In genomic region chr4:155700425-155700824, GRCm38 (mm10) we compare ENCODE assay signal across 11 mouse cellular contexts. TPM values are rescaled to one million over a fixed set of nuclear protein-coding genes. Genes with fewer than 3 reads are reported as not detected.
A peak's percentile ranks its signal among the peaks of the same experiment; 100 is the strongest.
DNase-seq lines count a peak whose midpoint lies in the region; ATAC-seq and TF ChIP-seq lines count a peak whose summit lies in the region.
"Had no signal": no experiment of that assay in that cellular context is flagged by ENCODE, and none has a peak within 500 bp of the region (broad histone marks: within the 10 kb centered on the region; RNA-seq: fewer than 3 reads in every experiment).

No protein-coding gene starts in this region.

- H3K4me3 ChIP-seq in kidney, adult 2 months (ENCODE audit: insufficient read depth, low read depth, low read length): no peak overlapping the region

- peak; percentile 34; the same call in 1 of the 2 replicates for TF ChIP-seq CTCF in kidney, adult 2 months (conservative IDR thresholded peaks at IDR 0.05; ENCODE audit: insufficient read depth, insufficient read length, low read depth, low read length)
- peak; percentile 56; the same call in 1 of the 2 replicates for TF ChIP-seq CTCF in brain, embryonic 14.5 days (IDR thresholded peaks at IDR 0.05; ENCODE audit: borderline replicate concordance, extremely low read depth, insufficient read depth, insufficient read length)

- no peak for ATAC-seq in erythroid progenitor cell, adult 5-6 weeks (replicated peaks; ENCODE audit: low FRiP score, poor library complexity, severe bottlenecking)

- H3K36me3 ChIP-seq in kidney, adult 2 months (ENCODE audit: control insufficient read depth, insufficient read depth, low read length): no peaks in the 10 kb centered on the region

- TF ChIP-seq POLR2A in kidney, adult 2 months (IDR thresholded peaks at IDR 0.05; ENCODE audit: low read depth, low read length): no peak
- TF ChIP-seq POLR2A in brain, embryonic 14.5 days (IDR thresholded peaks at IDR 0.05; ENCODE audit: borderline replicate concordance, extremely low read depth, insufficient read depth, insufficient read length, poor library complexity, severe bottlenecking): no peak

- H3K4me1 ChIP-seq in kidney, adult 2 months (ENCODE audit: control insufficient read depth, insufficient read depth, low read length): no peaks in the 10 kb centered on the region

- H3K27me3 ChIP-seq in kidney, adult 2 months (replicated peaks; ENCODE audit: control insufficient read depth, insufficient read depth, low read length): no peaks in the 10 kb centered on the region

- no peak for DNase-seq in kidney, adult 2 months
- DNase-seq in kidney, postnatal 14 days: no peak
- DNase-seq in 416B (ENCODE audit: low read depth): peak; percentile 70
- peak; percentile 76 for DNase-seq in CD4-positive, CD25-positive, alpha-beta regulatory T cell, adult 2 months (ENCODE audit: low read depth, low spot score)
- peak; percentile 48 for DNase-seq in brain, embryonic 14.5 days (ENCODE audit: low read depth)
- no peak for DNase-seq in layer of hippocampus, postnatal 25 days (ENCODE audit: extremely low spot score in 1 of 2, low spot score in 1 of 2)
- no peak for DNase-seq in spleen, adult 18-20 months
- DNase-seq: adrenal gland, postnatal 36 days; heart, adult 18-20 months; kidney, adult 8-10 months had no signal

- no peak overlapping the region for H3K27ac ChIP-seq in kidney, adult 2 months (ENCODE audit: insufficient read depth, low read depth, low read length)

RNA-seq across cellular contexts. Expression of gene Ssu72, which starts 4.2 kb away (rescaled TPM):
- 81.9 and 101 TPM in 2 replicates for polyA plus RNA-seq in kidney, adult 2 months (2012; rRNA removed)
- polyA plus RNA-seq in brain, embryonic 14.5 days (2012; rRNA removed): 117 and 133 TPM in 2 replicates
- total RNA-seq in erythroid progenitor cell, adult 5-6 weeks (2015; ENCODE audit: low replicate concordance): 44.9 and 65.6 TPM in 2 replicates
- total RNA-seq in erythroid progenitor cell, adult 5-6 weeks (2017; ENCODE audit: low replicate concordance): 37.0 and 57.2 TPM in 2 replicates
- total RNA-seq in layer of hippocampus, postnatal 25 days (2021): 10 to 100 TPM; 78.8 to 84.0 TPM

RNA-seq across cellular contexts. Expression of gene Fndc10, which starts 6.3 kb away (rescaled TPM):
- polyA plus RNA-seq in kidney, adult 2 months (2012; rRNA removed): 9.8 and 10.6 TPM in 2 replicates
- 27.0 and 30.3 TPM in 2 replicates for polyA plus RNA-seq in brain, embryonic 14.5 days (2012; rRNA removed)
- total RNA-seq in erythroid progenitor cell, adult 5-6 weeks (2015; ENCODE audit: low replicate concordance): not detected in 2 replicates
- total RNA-seq in erythroid progenitor cell, adult 5-6 weeks (2017; ENCODE audit: low replicate concordance): not detected in 2 replicates
- 10 to 100 TPM; 23.9 to 27.5 TPM for total RNA-seq in layer of hippocampus, postnatal 25 days (2021)

RNA-seq across cellular contexts. Expression of gene Mib2, which starts 31.4 kb away (rescaled TPM):
- polyA plus RNA-seq in kidney, adult 2 months (2012; rRNA removed): 57.7 and 72.6 TPM in 2 replicates
- polyA plus RNA-seq in brain, embryonic 14.5 days (2012; rRNA removed): 94.1 and 114 TPM in 2 replicates
- total RNA-seq in erythroid progenitor cell, adult 5-6 weeks (2015; ENCODE audit: low replicate concordance): 0.84 and 2.9 TPM in 2 replicates
- 3.2 and 6.6 TPM in 2 replicates for total RNA-seq in erythroid progenitor cell, adult 5-6 weeks (2017; ENCODE audit: low replicate concordance)
- total RNA-seq in layer of hippocampus, postnatal 25 days (2021): 100 to 1,000 TPM in 1 of 2 experiments, 10 to 100 TPM in 1; 96.6 to 109 TPM

RNA-seq across cellular contexts. Expression of gene Tmem240, which starts 34.2 kb away (rescaled TPM):
- 0.67 TPM in 2 replicates for polyA plus RNA-seq in kidney, adult 2 months (2012; rRNA removed)
- 31.1 and 31.4 TPM in 2 replicates for polyA plus RNA-seq in brain, embryonic 14.5 days (2012; rRNA removed)
- not detected in 2 replicates for total RNA-seq in erythroid progenitor cell, adult 5-6 weeks (2015; ENCODE audit: low replicate concordance)
- not detected in 2 replicates for total RNA-seq in erythroid progenitor cell, adult 5-6 weeks (2017; ENCODE audit: low replicate concordance)
- 10 to 100 TPM; 38.0 to 39.7 TPM for total RNA-seq in layer of hippocampus, postnatal 25 days (2021)

RNA-seq across cellular contexts. Expression of gene Mmp23, which starts 47.2 kb away (rescaled TPM):
- polyA plus RNA-seq in kidney, adult 2 months (2012; rRNA removed): 22.4 and 28.0 TPM in 2 replicates
- 9.8 and 11.0 TPM in 2 replicates for polyA plus RNA-seq in brain, embryonic 14.5 days (2012; rRNA removed)
- total RNA-seq in erythroid progenitor cell, adult 5-6 weeks (2015; ENCODE audit: low replicate concordance): not detected in 2 replicates
- total RNA-seq in erythroid progenitor cell, adult 5-6 weeks (2017; ENCODE audit: low replicate concordance): not detected in 2 replicates
- 1 to 10 TPM; 2.7 to 3.0 TPM for total RNA-seq in layer of hippocampus, postnatal 25 days (2021)

Comparison
In these comparisons a context has a peak if more than half of its experiments do, and no peak if none do; other contexts are left out.
1. DNase-seq: peak in 416B (single experiment), CD4-positive, CD25-positive, alpha-beta regulatory T cell, adult 2 months (single experiment) and brain, embryonic 14.5 days (single experiment); none in kidney, adult 2 months (single experiment), kidney, postnatal 14 days (single experiment), layer of hippocampus, postnatal 25 days (0 of 2) and spleen, adult 18-20 months (0 of 2).
2. RNA of gene Fndc10, which starts 6.3 kb away (total RNA-seq): 23.9 to 27.5 TPM in layer of hippocampus, postnatal 25 days; not detected in erythroid progenitor cell, adult 5-6 weeks; every median in the first group is over 10 times any median in the second.
3. RNA of gene Mib2, which starts 31.4 kb away (total RNA-seq): 96.6 to 109 TPM in layer of hippocampus, postnatal 25 days; 0.84 to 6.6 TPM in erythroid progenitor cell, adult 5-6 weeks; every median in the first group is over 10 times any median in the second.